Mouse (Mus musculus) heart, embryonic 15.5 days (tissue): ENCODE data around the gene Slc46a3. TPM values are rescaled to one million over a fixed set of nuclear protein-coding genes. Genes with fewer than 3 reads are reported as not detected.

Experiments used
- ATAC-seq: fragments of 200-750 bp; cut with Nextera tagmentation; replicated peaks from 2 replicates; pipeline ENCODE4 v1.8.0; 2017; ENCODE audit warnings: low read depth, moderate TSS enrichment; ENCODE audit not compliant: insufficient number of reproducible peaks, insufficient read depth, low FRiP score
- H3K27ac ChIP-seq: fragments of 300-500 bp; sonication (generic); 2 replicates; pipeline ENCODE4 v1.5.1; 2015; ENCODE audit warnings: mild to moderate bottlenecking, inconsistent platforms
- H3K27me3 ChIP-seq: fragments of 300-500 bp; sonication (generic); 2 replicates; pipeline ENCODE4 v1.6.1; 2015; ENCODE audit warnings: inconsistent platforms
- H3K36me3 ChIP-seq: fragments of 300-500 bp; sonication (generic); 2 replicates; pipeline ENCODE4 v1.6.1; 2015; ENCODE audit warnings: mild to moderate bottlenecking, inconsistent platforms
- H3K4me1 ChIP-seq: fragments of 300-500 bp; sonication (generic); replicated peaks from 2 replicates; pipeline ENCODE4 v1.6.1; 2015; ENCODE audit warnings: inconsistent platforms
- H3K4me2 ChIP-seq: fragments of 300-500 bp; sonication (generic); 2 replicates; pipeline ENCODE4 v1.6.1; 2015; ENCODE audit warnings: inconsistent platforms, mild to moderate bottlenecking, moderate library complexity
- H3K4me3 ChIP-seq: fragments of 300-500 bp; sonication (generic); 2 replicates; pipeline ENCODE4 v1.5.1; 2015; ENCODE audit warnings: mild to moderate bottlenecking, inconsistent platforms
- H3K9ac ChIP-seq: fragments of 300-500 bp; sonication (generic); 2 replicates; pipeline ENCODE4 v1.6.1; 2015; ENCODE audit warnings: mild to moderate bottlenecking, inconsistent platforms
- H3K9me3 ChIP-seq: fragments of 300-500 bp; sonication (generic); replicated peaks from 2 replicates; pipeline ENCODE4 v1.6.1; 2016; ENCODE audit warnings: inconsistent platforms
- WGBS: fragments of 180-500 bp; shearing (Covaris S2); methylation state at CpG from one replicate; pipeline ENCODE4 v1.1.7; 2015; ENCODE audit warnings: mixed read lengths; 5-methylcytosine and 5-hydroxymethylcytosine counted together
- polyA plus RNA-seq: library from polyadenylated mRNA; unstranded; fragments of >200 nt; fragmentation: Nextera tagmentation; extraction: Ambion mirVana; gene quantifications from 2 replicates; pipeline ENCODE4 v1.2.1, GENCODE M21; 2015

Gene Slc46a3
- polyA plus RNA-seq, 1 experiment from 2014 or later, result 3.3 TPM

- H3K36me3 ChIP-seq, result no peaks in the 10 kb centered on the region
- H3K4me3 ChIP-seq, result peak overlapping the region; percentile 81
- peak overlapping the region; percentile 54 for H3K9ac ChIP-seq
- ATAC-seq, result no peak
- H3K27me3 ChIP-seq, result 0 out of 2 replicates have a peak, but pooled peaks cover 3% of the 10 kb centered on the region
- 3% methylated on average over 25 of the region's 25 CpGs for WGBS
- H3K4me1 ChIP-seq, result peaks cover 16% of the 10 kb centered on the region
- H3K27ac ChIP-seq, result no peak overlapping the region
- H3K9me3 ChIP-seq, result no peaks in the 10 kb centered on the region
- peak overlapping the region; percentile 88 for H3K4me2 ChIP-seq
These were observed 705 bp downstream of the Slc46a3 start for GRCm38 (mm10) chr5:147893766-147894454.

- Histone ChIP-seq H3K4me1 (peaks cover 16% of the 10 kb centered on the region), H3K4me3 (peak overlapping the region; percentile 81; the same call in 1 of the 2 replicates), H3K36me3 (no peaks in the 10 kb centered on the region), H3K27me3 (0 out of 2 replicates have a peak, but pooled peaks cover 3% of the 10 kb centered on the region), H3K9ac (no peak overlapping the region), H3K4me2 (peak overlapping the region; percentile 88), H3K9me3 (no peaks in the 10 kb centered on the region), H3K27ac (no peak overlapping the region)
- ATAC-seq, result no peak
- 14% methylated on average over 9 of the region's 9 CpGs for whole genome bisulfite sequencing
These were observed 1.5 kb downstream of the Slc46a3 start for GRCm38 (mm10) chr5:147893143-147893542.

- WGBS, result 26% methylated on average over 6 of the region's 6 CpGs
- Histone ChIP-seq H3K4me1 (peaks cover 16% of the 10 kb centered on the region), H3K27ac (no peak overlapping the region), H3K9me3 (no peaks in the 10 kb centered on the region), H3K27me3 (0 out of 2 replicates have a peak, but pooled peaks cover 3% of the 10 kb centered on the region), H3K9ac (no peak overlapping the region), H3K4me3 (no peak overlapping the region), H3K4me2 (no peak overlapping the region; the same call in 1 of the 2 replicates), H3K36me3 (no peaks in the 10 kb centered on the region)
- ATAC-seq, result no peak
These were observed 1.9 kb downstream of the Slc46a3 start for GRCm38 (mm10) chr5:147892735-147893134.

- ATAC-seq, result no peak
- Histone ChIP-seq H3K27ac (no peak overlapping the region), H3K9me3 (no peaks in the 10 kb centered on the region), H3K4me2 (no peak overlapping the region), H3K4me3 (no peak overlapping the region), H3K9ac (no peak overlapping the region), H3K4me1 (peaks cover 7% of the 10 kb centered on the region), H3K27me3 (0 out of 2 replicates have a peak, but pooled peaks cover 3% of the 10 kb centered on the region), H3K36me3 (no peaks in the 10 kb centered on the region)
- 44% methylated on average over 10 of the region's 12 CpGs for WGBS
These were observed 6.0 kb downstream of the Slc46a3 start for GRCm38 (mm10) chr5:147888313-147889297.

- no peak overlapping the region for H3K27ac ChIP-seq
- no peaks in the 10 kb centered on the region for H3K4me1 ChIP-seq
- no peak overlapping the region for H3K9ac ChIP-seq
- no peaks in the 10 kb centered on the region for H3K9me3 ChIP-seq
- no peak overlapping the region for H3K4me2 ChIP-seq
- WGBS, result 78% methylated on average over 6 of the region's 6 CpGs
- H3K36me3 ChIP-seq, result peaks cover 15% of the 10 kb centered on the region
- ATAC-seq, result no peak
- no peak overlapping the region for H3K4me3 ChIP-seq
- H3K27me3 ChIP-seq, result no peaks in the 10 kb centered on the region
These were observed 11.0 kb downstream of the Slc46a3 start for GRCm38 (mm10) chr5:147883581-147883980.

GRCm38 (mm10) chr5:147879971-147880682 is 14.5 kb downstream of the Slc46a3 start:
- Histone ChIP-seq H3K27ac (no peak overlapping the region), H3K4me1 (no peaks in the 10 kb centered on the region), H3K36me3 (peaks cover 42% of the 10 kb centered on the region), H3K4me2 (no peak overlapping the region), H3K9me3 (no peaks in the 10 kb centered on the region), H3K9ac (no peak overlapping the region), H3K27me3 (no peaks in the 10 kb centered on the region), H3K4me3 (no peak overlapping the region)
- no peak for ATAC-seq
- WGBS, result 72% methylated on average over 17 of the region's 17 CpGs

- Histone ChIP-seq H3K4me2 (no peak overlapping the region), H3K4me3 (no peak overlapping the region), H3K4me1 (no peaks in the 10 kb centered on the region), H3K9ac (no peak overlapping the region), H3K27me3 (no peaks in the 10 kb centered on the region), H3K36me3 (peaks cover 63% of the 10 kb centered on the region), H3K27ac (no peak overlapping the region), H3K9me3 (no peaks in the 10 kb centered on the region)
- 86% methylated on average over 6 of the region's 6 CpGs for WGBS
- no peak for ATAC-seq
These were observed 17.1 kb downstream of the Slc46a3 start for GRCm38 (mm10) chr5:147877520-147877919.

- Histone ChIP-seq H3K4me1 (no peaks in the 10 kb centered on the region), H3K27ac (no peak overlapping the region), H3K36me3 (peaks cover 68% of the 10 kb centered on the region), H3K4me3 (no peak overlapping the region), H3K9me3 (no peaks in the 10 kb centered on the region), H3K9ac (no peak overlapping the region), H3K4me2 (no peak overlapping the region), H3K27me3 (no peaks in the 10 kb centered on the region)
- WGBS, result 91% methylated on average over 8 of the region's 8 CpGs
- ATAC-seq, result no peak
These were observed 19.4 kb downstream of the Slc46a3 start for GRCm38 (mm10) chr5:147875210-147875609.

GRCm38 (mm10) chr5:147874491-147875065 is 20.0 kb downstream of the Slc46a3 start:
- WGBS, result 88% methylated on average over 18 of the region's 18 CpGs
- Histone ChIP-seq H3K27me3 (no peaks in the 10 kb centered on the region), H3K4me2 (no peak overlapping the region), H3K4me1 (no peaks in the 10 kb centered on the region), H3K9ac (no peak overlapping the region), H3K36me3 (peaks cover 74% of the 10 kb centered on the region), H3K4me3 (no peak overlapping the region), H3K9me3 (no peaks in the 10 kb centered on the region), H3K27ac (no peak overlapping the region)
- no peak for ATAC-seq

- Histone ChIP-seq H3K9me3 (no peaks in the 10 kb centered on the region), H3K9ac (no peak overlapping the region), H3K4me3 (no peak overlapping the region), H3K27me3 (no peaks in the 10 kb centered on the region), H3K4me1 (no peaks in the 10 kb centered on the region), H3K36me3 (peaks cover 90% of the 10 kb centered on the region), H3K27ac (no peak overlapping the region), H3K4me2 (no peak overlapping the region)
- 85% methylated on average over 15 of the region's 15 CpGs for WGBS
- ATAC-seq, result no peak
These were observed 23.4 kb downstream of the Slc46a3 start for GRCm38 (mm10) chr5:147871091-147871820.
